Mouse (Mus musculus) heart, embryonic 11.5 days (tissue): ENCODE measurements around the gene Ell2. TPM values are rescaled to one million over a fixed set of nuclear protein-coding genes. Genes with fewer than 3 reads are reported as not detected.

Source experiments
- ATAC-seq: fragments of 200-750 bp; cut with Nextera tagmentation; replicated peaks from 2 replicates; pipeline ENCODE4 v1.8.0; 2017; ENCODE audit warnings: moderate library complexity; ENCODE audit not compliant: insufficient number of reproducible peaks, low FRiP score, low TSS enrichment
- H3K27ac ChIP-seq: fragments of 300-500 bp; sonication (generic); 2 replicates; pipeline ENCODE4 v1.5.1; 2014; ENCODE audit warnings: mild to moderate bottlenecking, low read depth, low read length
- H3K27me3 ChIP-seq: fragments of 300-500 bp; sonication (generic); 2 replicates; pipeline ENCODE4 v1.6.1; 2014; ENCODE audit warnings: mild to moderate bottlenecking, low read length, mixed read lengths; ENCODE audit not compliant: control insufficient read depth, insufficient read depth
- H3K36me3 ChIP-seq: fragments of 300-500 bp; sonication (generic); 2 replicates; pipeline ENCODE4 v1.6.1; 2014; ENCODE audit warnings: mild to moderate bottlenecking, low read length, moderate library complexity, mixed read lengths; ENCODE audit not compliant: control insufficient read depth, insufficient read depth
- H3K4me1 ChIP-seq: fragments of 300-500 bp; sonication (generic); 2 replicates; pipeline ENCODE4 v1.6.1; 2014; ENCODE audit warnings: low read length; ENCODE audit not compliant: control insufficient read depth, insufficient read depth
- H3K4me2 ChIP-seq: fragments of 300-500 bp; sonication (generic); 2 replicates; pipeline ENCODE4 v1.6.1; 2014; ENCODE audit warnings: mild to moderate bottlenecking, moderate library complexity
- H3K4me3 ChIP-seq: fragments of 300-500 bp; sonication (generic); 2 replicates; pipeline ENCODE4 v1.5.1; 2014; ENCODE audit warnings: low read depth, low read length
- H3K9ac ChIP-seq: fragments of 300-500 bp; sonication (generic); 2 replicates; pipeline ENCODE4 v1.6.1; 2014; ENCODE audit warnings: mild to moderate bottlenecking, low read depth, low read length, moderate library complexity
- H3K9me3 ChIP-seq: fragments of 300-500 bp; sonication (generic); replicated peaks from 2 replicates; pipeline ENCODE4 v1.6.1; 2016; ENCODE audit warnings: low read length; ENCODE audit not compliant: control insufficient read depth
- WGBS: fragments of 180-500 bp; shearing (Covaris S2); extraction: QIAGEN DNeasy Blood & Tissue Kit; methylation state at CpG from one replicate; pipeline ENCODE4 v1.1.7; 2014; ENCODE audit not compliant: insufficient replicate concordance; 5-methylcytosine and 5-hydroxymethylcytosine counted together
- polyA plus RNA-seq: library from polyadenylated mRNA; unstranded; fragments of >200 nt; fragmentation: Nextera tagmentation; extraction: Ambion mirVana; gene quantifications from 2 replicates; pipeline ENCODE4 v1.2.1, GENCODE M21; 2014

Ell2 gene
- polyA plus RNA-seq, 1 experiment from 2014 or later = 10.4 TPM

DNA sequence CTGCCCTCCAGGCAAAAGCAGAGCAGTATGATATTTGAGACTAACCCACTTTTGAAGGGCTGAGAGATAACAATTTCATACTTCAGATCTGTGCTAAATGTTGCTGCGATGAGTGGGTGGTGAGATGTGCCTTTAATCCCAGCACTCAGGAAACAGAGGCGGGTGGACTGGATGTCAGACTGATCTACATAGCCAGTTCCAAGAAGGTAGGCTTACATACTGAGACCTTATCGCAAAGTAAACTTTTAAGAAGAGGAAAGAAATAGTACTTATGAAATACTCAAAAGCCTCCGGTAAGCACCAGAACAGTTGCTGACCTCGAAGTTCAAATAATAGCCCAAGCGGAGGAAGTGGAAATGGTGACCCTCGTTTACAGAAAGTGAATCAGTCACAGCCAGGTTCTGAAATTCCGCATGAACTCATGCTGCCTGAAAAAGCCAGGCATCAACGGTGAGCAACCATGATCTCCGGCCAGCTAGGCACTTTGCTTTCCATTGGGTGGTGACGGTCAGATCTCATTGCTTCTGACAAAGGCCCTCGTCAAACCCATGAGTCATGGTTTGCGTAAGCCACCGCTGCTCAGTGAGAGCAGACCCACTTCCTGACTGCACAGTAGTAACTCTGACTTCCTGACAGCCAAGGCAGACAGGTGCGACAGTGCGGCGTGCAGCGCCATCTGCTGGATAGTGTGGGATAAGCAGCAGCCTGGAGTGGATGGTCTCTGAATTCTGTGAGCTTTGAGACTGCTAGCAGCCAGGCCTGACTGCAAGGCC is 91.0 kb downstream of the Ell2 start:
- peak; percentile 97 for ATAC-seq
- peak overlapping the region; percentile 64 for H3K4me2 ChIP-seq
- peak overlapping the region; percentile 18; the same call in 1 of the 2 replicates for H3K4me3 ChIP-seq
- H3K9ac ChIP-seq = peak overlapping the region; percentile 12; the same call in 1 of the 2 replicates
- no peaks in the 10 kb centered on the region for H3K36me3 ChIP-seq
- WGBS = 26% methylated on average over 18 of the region's 18 CpGs
- no peaks in the 10 kb centered on the region for H3K9me3 ChIP-seq
- no peaks in the 10 kb centered on the region for H3K4me1 ChIP-seq
- no peaks in the 10 kb centered on the region for H3K27me3 ChIP-seq
- H3K27ac ChIP-seq = no peak overlapping the region

DNA sequence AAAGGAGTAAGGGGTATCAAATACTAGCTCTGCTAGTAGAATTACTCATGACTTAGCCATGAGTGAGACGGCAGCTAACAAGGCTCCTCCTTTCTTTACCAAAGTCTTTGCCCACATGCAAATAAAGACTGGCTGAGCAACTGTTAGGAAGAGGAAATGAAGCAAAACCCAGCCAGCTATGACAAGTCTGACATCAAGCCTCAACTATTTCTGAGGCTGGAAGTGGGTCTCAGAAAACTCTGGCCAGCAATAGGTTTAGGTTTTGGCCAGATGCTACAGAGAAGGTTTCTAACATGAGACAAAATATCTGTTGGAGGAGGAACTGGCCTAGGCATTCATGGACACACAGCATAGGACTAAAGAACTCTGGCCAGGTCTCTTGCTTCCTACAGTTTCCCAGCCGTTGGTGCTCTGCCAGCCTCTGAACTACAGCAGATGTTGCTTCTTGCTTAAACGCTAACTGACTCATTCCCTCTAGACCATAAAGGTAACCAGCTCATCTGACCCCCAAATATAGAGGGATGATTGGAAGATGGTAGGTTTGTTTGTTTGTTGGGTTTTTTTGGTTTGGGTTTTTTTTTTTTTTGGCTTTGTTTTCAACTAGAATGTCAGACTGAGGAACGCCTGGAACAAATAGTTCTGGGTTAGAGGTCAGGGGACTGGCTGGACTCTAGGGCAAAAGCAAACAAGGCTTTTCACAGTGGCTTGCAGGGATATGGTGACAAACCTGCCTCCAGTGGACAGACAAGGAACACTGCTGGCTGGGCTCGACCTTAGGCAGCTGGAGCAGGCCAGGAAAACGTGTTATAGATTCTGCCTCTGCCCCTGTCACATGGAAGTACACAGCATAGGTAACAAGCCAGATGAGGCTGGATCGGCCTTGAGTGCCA is 92.1 kb downstream of the Ell2 start:
- no peak overlapping the region for H3K4me2 ChIP-seq
- H3K4me3 ChIP-seq = no peak overlapping the region
- no peaks in the 10 kb centered on the region for H3K9me3 ChIP-seq

DNA sequence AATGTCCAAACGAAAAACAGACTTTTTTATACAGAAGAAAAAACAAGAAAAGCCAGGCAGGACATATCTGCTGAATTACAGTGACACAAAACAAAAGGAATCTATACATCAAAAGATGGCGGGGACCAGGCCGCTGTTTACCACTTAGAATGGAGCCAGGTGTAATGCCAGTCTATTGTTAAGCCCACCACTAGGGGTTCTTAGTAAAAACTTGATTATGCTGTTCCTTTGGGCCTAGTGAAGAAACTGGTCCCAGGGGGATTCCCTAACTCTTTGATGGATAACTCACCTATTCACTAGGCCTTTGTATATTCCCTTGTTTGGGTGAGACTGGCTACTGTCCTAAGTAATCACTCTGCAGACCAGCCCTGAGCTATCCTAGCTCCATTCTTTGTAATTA is 92.9 kb downstream of the Ell2 start:
- Histone ChIP-seq H3K9ac (no peak overlapping the region), H3K4me3 (no peak overlapping the region), H3K27ac (no peak overlapping the region), H3K27me3 (no peaks in the 10 kb centered on the region), H3K9me3 (no peaks in the 10 kb centered on the region), H3K4me2 (no peak overlapping the region), H3K4me1 (no peaks in the 10 kb centered on the region), H3K36me3 (no peaks in the 10 kb centered on the region)
- WGBS = 82% methylated on average over 3 of the region's 3 CpGs
- no peak for ATAC-seq

More for the DNA sequence above, 92.1 kb downstream of the Ell2 start:
- Histone ChIP-seq H3K4me1 (no peaks in the 10 kb centered on the region), H3K9ac (no peak overlapping the region), H3K36me3 (no peaks in the 10 kb centered on the region), H3K27me3 (no peaks in the 10 kb centered on the region), H3K27ac (no peak overlapping the region)
- no peak for ATAC-seq
- 77% methylated on average over 7 of the region's 7 CpGs for WGBS

DNA sequence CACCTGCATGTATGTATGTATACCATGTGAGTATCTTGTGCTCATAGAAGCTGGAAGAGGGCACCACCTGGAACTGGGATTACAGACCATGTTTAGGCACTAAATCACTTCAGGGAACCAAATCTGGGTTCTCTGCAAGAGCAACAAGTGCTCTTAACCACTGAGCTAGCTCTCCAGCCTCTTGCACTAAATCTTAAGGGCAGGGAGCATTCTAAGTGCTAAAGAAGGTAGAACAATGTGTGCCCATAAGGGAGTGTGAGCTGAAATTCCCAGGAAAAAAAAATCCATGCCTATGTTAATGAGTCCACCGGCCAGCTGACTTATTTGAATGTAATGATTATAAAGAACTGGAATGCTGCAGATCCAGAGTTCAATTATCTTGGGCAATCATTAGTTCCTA is 101.4 kb downstream of the Ell2 start:
- no peak overlapping the region for H3K4me2 ChIP-seq
- H3K27me3 ChIP-seq = no peaks in the 10 kb centered on the region
- 84% methylated on average over 1 of the region's 1 CpGs for WGBS
- H3K9me3 ChIP-seq = no peaks in the 10 kb centered on the region
- no peak overlapping the region for H3K4me3 ChIP-seq
- H3K4me1 ChIP-seq = no peaks in the 10 kb centered on the region
- H3K27ac ChIP-seq = no peak overlapping the region
- no peaks in the 10 kb centered on the region for H3K36me3 ChIP-seq
- H3K9ac ChIP-seq = no peak overlapping the region
- ATAC-seq = no peak

DNA sequence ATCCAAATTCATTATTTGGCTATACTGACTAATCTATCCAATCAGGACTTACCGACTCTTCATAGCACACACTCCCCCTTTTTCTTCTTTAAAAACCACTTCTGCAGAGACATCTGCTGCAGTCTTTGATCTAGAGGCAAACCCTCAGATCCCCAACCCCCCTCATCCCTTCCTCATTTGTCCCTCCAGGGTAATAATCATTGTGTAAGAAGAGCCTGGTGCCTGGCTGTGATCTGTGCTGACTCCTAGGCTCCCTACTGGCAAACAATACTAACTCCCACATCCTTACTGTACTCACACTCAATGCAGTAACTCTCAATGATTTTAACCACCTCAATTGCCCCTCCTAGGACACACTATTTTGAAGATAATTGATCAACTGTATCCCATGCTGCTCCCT is 103.4 kb downstream of the Ell2 start:
- WGBS = 85% methylated on average over 1 of the region's 1 CpGs
- Histone ChIP-seq H3K27ac (no peak overlapping the region), H3K4me1 (no peaks in the 10 kb centered on the region), H3K4me2 (no peak overlapping the region), H3K9me3 (no peaks in the 10 kb centered on the region), H3K27me3 (no peaks in the 10 kb centered on the region), H3K9ac (no peak overlapping the region), H3K36me3 (no peaks in the 10 kb centered on the region), H3K4me3 (no peak overlapping the region)
- no peak for ATAC-seq

DNA sequence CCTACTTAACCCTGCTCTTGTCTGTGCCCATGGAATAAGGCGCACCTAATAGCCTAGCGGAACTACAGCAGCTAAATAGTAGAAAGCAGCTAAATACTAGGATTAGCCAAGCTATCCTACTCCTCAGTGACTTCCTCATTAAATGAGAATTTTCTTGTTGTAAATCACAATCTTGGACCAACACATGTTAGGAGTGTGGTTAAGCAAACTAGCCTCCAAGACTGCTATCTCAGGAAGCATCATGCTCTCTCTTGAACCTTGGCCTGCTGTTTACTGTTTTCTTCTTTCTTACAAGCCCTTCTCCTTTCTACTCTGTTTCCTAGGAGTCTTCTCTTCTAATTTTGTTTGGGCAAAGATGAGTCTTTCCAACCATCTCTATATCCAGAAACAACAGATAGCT is 110.6 kb downstream of the Ell2 start:
- Histone ChIP-seq H3K4me3 (no peak overlapping the region), H3K9me3 (no peaks in the 10 kb centered on the region), H3K27ac (no peak overlapping the region), H3K4me1 (no peaks in the 10 kb centered on the region), H3K9ac (no peak overlapping the region), H3K36me3 (no peaks in the 10 kb centered on the region), H3K4me2 (no peak overlapping the region), H3K27me3 (no peaks in the 10 kb centered on the region)
- 94% methylated on average over 2 of the region's 2 CpGs for WGBS
- no peak for ATAC-seq

DNA sequence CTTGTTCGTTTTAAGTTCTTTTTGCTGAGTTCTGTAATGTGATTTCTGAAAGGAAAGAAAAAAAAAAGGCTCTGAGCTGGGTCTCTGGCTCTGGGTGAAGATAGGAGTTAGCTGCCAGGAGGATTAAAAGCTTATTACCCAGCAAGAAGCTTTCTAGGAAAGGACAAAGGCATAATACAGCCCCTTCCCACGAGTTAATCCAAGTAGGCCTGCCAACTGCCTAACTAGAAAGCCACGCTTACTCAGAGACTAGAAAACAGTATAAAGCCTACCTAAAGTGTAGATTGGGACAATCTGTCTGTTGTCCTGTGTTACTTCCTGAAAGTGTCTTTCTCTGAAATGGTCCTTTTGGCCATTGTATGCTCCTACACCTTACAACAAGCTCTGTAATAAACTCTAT is 111.9 kb downstream of the Ell2 start:
- Histone ChIP-seq H3K4me1 (no peaks in the 10 kb centered on the region), H3K9me3 (no peaks in the 10 kb centered on the region), H3K9ac (no peak overlapping the region), H3K27ac (no peak overlapping the region), H3K36me3 (no peaks in the 10 kb centered on the region), H3K4me3 (no peak overlapping the region), H3K4me2 (no peak overlapping the region), H3K27me3 (no peaks in the 10 kb centered on the region)
- ATAC-seq = no peak
- WGBS = 47% methylated on average over 3 of the region's 3 CpGs

DNA sequence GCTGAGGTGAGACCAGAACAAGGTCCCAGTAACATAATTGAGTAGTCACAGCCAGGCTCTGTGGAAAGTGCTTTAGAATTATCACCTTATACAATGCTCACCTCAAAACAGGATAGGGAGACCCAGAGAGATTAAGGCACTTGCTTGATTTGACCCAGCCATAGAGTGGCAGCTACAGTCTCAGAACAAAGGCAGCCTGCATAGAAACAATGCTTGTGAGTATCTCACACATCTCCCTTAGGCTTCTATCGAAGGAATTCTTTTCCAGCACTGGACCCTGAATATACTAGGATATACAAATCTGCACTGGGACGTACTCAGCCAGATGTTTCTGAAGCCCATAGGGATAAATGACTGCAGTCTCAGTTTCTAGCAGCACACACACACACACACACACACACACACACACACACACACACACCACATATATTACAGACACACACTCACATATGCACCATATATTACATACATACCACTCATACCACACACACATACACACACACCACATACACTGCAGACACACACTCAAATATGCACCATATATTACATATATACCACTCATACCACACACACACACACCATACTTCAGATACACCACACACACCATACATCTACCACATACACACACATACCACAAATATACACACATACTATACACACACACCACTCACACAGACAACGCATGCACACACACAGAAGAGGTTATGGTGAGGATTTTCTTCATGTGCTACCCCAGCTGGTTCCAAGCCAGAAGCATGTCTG is 112.6 kb downstream of the Ell2 start:
- no peak for ATAC-seq
- H3K4me3 ChIP-seq = no peak overlapping the region
- H3K9me3 ChIP-seq = no peaks in the 10 kb centered on the region
- no peak overlapping the region for H3K4me2 ChIP-seq
- 81% methylated on average over 3 of the region's 3 CpGs for WGBS
- H3K27me3 ChIP-seq = no peaks in the 10 kb centered on the region
- no peak overlapping the region for H3K9ac ChIP-seq
- no peaks in the 10 kb centered on the region for H3K36me3 ChIP-seq
- no peaks in the 10 kb centered on the region for H3K4me1 ChIP-seq
- H3K27ac ChIP-seq = no peak overlapping the region
